Mouse (Mus musculus) lung, embryonic 16.5 days (tissue): Measurements from ENCODE around the gene Sox9. TPM values are rescaled to one million over a fixed set of nuclear protein-coding genes. Genes with fewer than 3 reads are reported as not detected.
A peak's percentile ranks its signal among the peaks of the same experiment; 100 is the strongest.

Experiments
- ATAC-seq: fragments of 200-750 bp; cut with Nextera tagmentation; 2 replicates; pipeline ENCODE4 v1.8.0; 2017; ENCODE audit warnings: low read depth, mild to moderate bottlenecking, moderate library complexity
- H3K27ac ChIP-seq: fragments of 300-500 bp; sonication (generic); 2 replicates; pipeline ENCODE4 v1.5.1; 2014; ENCODE audit warnings: mild to moderate bottlenecking, control low read depth, low read length
- H3K27me3 ChIP-seq: fragments of 300-500 bp; sonication (generic); 2 replicates; pipeline ENCODE4 v1.6.1; 2014; ENCODE audit warnings: low read depth, low read length, mixed read lengths; ENCODE audit not compliant: control insufficient read depth, insufficient read depth
- H3K36me3 ChIP-seq: fragments of 300-500 bp; sonication (generic); 2 replicates; pipeline ENCODE4 v1.6.1; 2014; ENCODE audit warnings: low read length; ENCODE audit not compliant: control insufficient read depth, insufficient read depth
- H3K4me1 ChIP-seq: fragments of 300-500 bp; sonication (generic); replicated peaks from 2 replicates; pipeline ENCODE4 v1.6.1; 2014; ENCODE audit warnings: low read length, mixed read lengths; ENCODE audit not compliant: control insufficient read depth, insufficient read depth
- H3K4me2 ChIP-seq: fragments of 300-500 bp; sonication (generic); 2 replicates; pipeline ENCODE4 v1.6.1; 2014; ENCODE audit warnings: low read depth, low read length, control low read depth
- H3K4me3 ChIP-seq: fragments of 300-500 bp; sonication (generic); 2 replicates; pipeline ENCODE4 v1.5.1; 2014; ENCODE audit warnings: mild to moderate bottlenecking, low read length, control low read depth
- H3K9ac ChIP-seq: fragments of 300-500 bp; sonication (generic); 2 replicates; pipeline ENCODE4 v1.6.1; 2014; ENCODE audit warnings: low read length, control low read depth
- H3K9me3 ChIP-seq: fragments of 300-500 bp; sonication (generic); 2 replicates; pipeline ENCODE4 v1.6.1; 2016; ENCODE audit warnings: low read length; ENCODE audit not compliant: control insufficient read depth
- WGBS: fragments of 180-500 bp; shearing (Covaris S2); extraction: QIAGEN DNeasy Blood & Tissue Kit; methylation state at CpG from one replicate; pipeline ENCODE4 v1.1.7; 2014; 5-methylcytosine and 5-hydroxymethylcytosine counted together
- polyA plus RNA-seq: library from polyadenylated mRNA; unstranded; fragments of >200 nt; fragmentation: Nextera tagmentation; extraction: Ambion mirVana; gene quantifications from 2 replicates; pipeline ENCODE4 v1.2.1, GENCODE M21; 2015

Sox9 gene
- polyA plus RNA-seq, result 48.5 and 59.5 TPM in 2 replicates

DNA sequence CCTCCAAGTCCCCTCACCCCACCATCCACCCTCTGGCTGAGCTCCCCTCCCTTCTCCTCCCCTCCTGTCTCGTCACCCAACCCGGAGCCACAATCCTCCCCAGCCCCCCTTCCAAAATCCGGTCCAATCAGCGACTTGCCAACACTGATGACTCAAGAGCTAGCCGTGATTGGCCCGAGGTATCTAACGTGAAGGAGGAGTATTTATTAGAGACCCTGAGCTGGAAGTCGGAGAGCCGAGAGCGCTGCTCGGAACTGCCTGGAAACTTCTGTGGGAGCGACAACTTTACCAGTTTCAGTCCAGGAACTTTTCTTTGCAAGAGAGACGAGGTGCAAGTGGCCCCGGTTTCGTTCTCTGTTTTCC lies at the start of gene Sox9:
TSS of gene Sox9 (plus strand) at position 231 of the 363 bp plus-strand sequence.
- WGBS, result under 1% methylated on average over 15 of the region's 15 CpGs

DNA sequence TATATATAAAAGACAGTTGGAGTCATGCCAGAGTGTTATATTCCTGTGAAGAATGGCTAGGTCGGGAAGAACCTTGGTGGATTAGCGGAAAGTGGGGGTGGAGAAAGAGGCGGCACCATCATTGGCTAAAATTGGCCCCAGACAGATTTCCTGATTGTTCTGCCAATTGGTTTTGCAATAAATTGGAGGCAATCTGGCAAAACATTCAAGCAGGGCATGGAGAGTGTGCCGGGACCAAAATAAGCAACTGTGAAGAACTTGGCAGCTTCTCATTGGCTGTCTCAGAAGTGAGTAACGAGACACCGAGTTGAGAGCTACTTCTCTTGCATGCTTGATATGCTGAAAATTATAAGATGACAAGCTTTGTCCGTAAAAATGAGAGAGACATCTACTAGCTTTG lies 49.6 kb upstream of the Sox9 start:
- Histone ChIP-seq H3K27me3 (no peaks in the 10 kb centered on the region), H3K36me3 (no peaks in the 10 kb centered on the region), H3K4me2 (no peak overlapping the region), H3K27ac (no peak overlapping the region), H3K9me3 (no peaks in the 10 kb centered on the region), H3K4me1 (peaks cover 13% of the 10 kb centered on the region; the same call in 1 of the 2 replicates), H3K4me3 (no peak overlapping the region), H3K9ac (no peak overlapping the region)
- ATAC-seq, result no peak; the same call in 1 of the 2 replicates
- WGBS, result 40% methylated on average over 7 of the region's 7 CpGs

More for the DNA sequence above, at the start of gene Sox9:
- ATAC-seq, result peak; percentile 88
- no peaks in the 10 kb centered on the region for H3K9me3 ChIP-seq
- peak within 1 kb of the TSS; percentile 87 for H3K4me2 ChIP-seq
- H3K27me3 ChIP-seq, result peaks cover 24% of the 10 kb centered on the region; the same call in 1 of the 2 replicates
- peaks cover 13% of the 10 kb centered on the region; the same call in 1 of the 2 replicates for H3K4me1 ChIP-seq
- peak within 1 kb of the TSS; percentile 96 for H3K27ac ChIP-seq
- peak within 1 kb of the TSS; percentile 88 for H3K9ac ChIP-seq
- H3K36me3 ChIP-seq, result no peaks in the 10 kb centered on the region
- H3K4me3 ChIP-seq, result peak within 1 kb of the TSS; percentile 79

DNA sequence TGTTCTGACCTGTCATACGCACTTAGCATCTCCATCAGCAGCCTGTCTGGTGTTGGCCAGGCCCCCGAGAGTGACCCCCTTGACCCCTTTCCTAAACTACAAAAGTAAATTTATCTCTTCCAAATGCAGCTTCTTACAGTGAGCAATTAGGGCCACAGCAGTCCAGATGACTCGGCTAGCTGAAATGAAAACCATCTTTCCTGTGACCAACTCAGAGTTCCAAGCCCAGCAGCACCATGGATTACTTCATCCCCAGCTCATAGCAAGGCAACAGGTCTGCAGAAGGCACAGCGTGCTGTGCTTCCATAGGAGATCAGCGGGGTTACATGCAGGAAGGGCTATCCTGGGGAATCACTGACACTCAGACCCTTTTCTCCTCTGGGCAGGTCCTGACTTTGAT lies 45.0 kb upstream of the Sox9 start:
- ATAC-seq, result no peak
- H3K4me2 ChIP-seq, result no peak overlapping the region
- H3K9ac ChIP-seq, result no peak overlapping the region
- H3K36me3 ChIP-seq, result no peaks in the 10 kb centered on the region
- H3K4me1 ChIP-seq, result peaks cover 4% of the 10 kb centered on the region; the same call in 1 of the 2 replicates
- H3K4me3 ChIP-seq, result no peak overlapping the region
- no peak overlapping the region for H3K27ac ChIP-seq
- H3K9me3 ChIP-seq, result no peaks in the 10 kb centered on the region
- 54% methylated on average over 5 of the region's 5 CpGs for WGBS
- H3K27me3 ChIP-seq, result no peaks in the 10 kb centered on the region

DNA sequence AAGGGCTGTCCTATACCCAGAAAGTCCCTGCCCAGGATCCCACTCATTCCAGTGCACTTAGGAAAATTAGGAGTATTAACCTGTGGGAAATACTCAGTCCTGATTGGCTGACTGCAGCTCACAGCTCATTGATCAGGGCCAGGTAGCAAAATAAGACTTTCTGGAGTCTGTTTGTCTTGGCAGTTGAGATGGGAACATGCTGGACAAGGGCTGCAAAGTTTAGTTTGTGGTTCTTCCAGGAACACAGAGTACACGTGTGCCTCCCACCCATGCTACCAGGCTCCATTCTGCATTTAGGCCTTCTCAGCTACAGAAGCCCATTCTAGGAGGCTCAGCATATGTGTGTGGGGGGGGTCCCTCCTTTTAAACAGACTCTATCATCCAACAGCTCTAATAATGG lies 42.3 kb upstream of the Sox9 start:
- Histone ChIP-seq H3K9me3 (no peaks in the 10 kb centered on the region), H3K27me3 (no peaks in the 10 kb centered on the region), H3K4me2 (no peak overlapping the region), H3K27ac (no peak overlapping the region), H3K36me3 (no peaks in the 10 kb centered on the region), H3K4me1 (no peaks in the 10 kb centered on the region), H3K4me3 (no peak overlapping the region), H3K9ac (no peak overlapping the region)
- WGBS, result 69% methylated on average over 1 of the region's 1 CpGs
- ATAC-seq, result no peak

DNA sequence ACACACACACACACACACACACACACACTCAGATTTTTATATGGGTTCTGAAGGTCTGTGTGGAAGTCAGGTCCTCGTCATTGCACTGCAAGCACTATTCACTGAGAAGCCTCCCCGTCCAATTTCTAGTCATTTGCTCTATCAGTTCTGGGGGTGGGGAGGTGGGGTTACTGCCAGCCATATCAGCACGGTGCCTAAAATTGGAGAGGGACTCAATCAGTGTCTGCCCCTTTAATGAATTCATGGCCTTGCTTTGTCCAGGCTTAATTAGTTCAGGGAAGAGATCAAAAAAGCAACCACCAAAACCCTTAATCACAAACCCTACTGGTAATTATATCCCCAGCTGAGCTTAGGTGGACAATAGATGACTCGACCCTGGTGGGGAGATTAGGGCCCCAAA lies 25.5 kb upstream of the Sox9 start:
- no peak overlapping the region for H3K4me2 ChIP-seq
- no peak for ATAC-seq
- H3K27ac ChIP-seq, result no peak overlapping the region
- no peaks in the 10 kb centered on the region for H3K36me3 ChIP-seq
- no peaks in the 10 kb centered on the region for H3K9me3 ChIP-seq
- no peak overlapping the region for H3K9ac ChIP-seq
- H3K27me3 ChIP-seq, result no peaks in the 10 kb centered on the region
- H3K4me3 ChIP-seq, result no peak overlapping the region
- 69% methylated on average over 4 of the region's 4 CpGs for WGBS
- H3K4me1 ChIP-seq, result no peaks in the 10 kb centered on the region

DNA sequence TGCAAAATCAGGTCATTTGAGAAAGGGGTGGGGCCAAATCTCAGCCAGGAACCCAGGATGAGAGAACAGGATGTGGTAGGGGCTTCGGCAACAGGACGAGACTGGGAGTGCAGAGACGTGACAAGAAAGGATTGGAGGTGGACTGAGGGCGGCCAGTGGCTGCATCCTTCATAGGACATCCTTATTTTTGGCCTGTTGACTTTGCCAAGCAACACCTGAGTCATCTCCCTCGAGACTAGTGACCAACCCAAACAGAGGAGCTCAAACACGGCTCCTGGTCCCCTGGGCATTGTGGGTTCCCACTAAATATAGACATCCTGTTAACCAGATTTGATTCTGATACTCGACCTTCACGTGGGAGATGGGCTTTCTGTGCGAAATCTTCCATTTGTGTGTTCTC lies 24.0 kb upstream of the Sox9 start:
- Histone ChIP-seq H3K9me3 (no peaks in the 10 kb centered on the region), H3K36me3 (no peaks in the 10 kb centered on the region), H3K4me2 (no peak overlapping the region), H3K9ac (no peak overlapping the region), H3K27me3 (no peaks in the 10 kb centered on the region), H3K27ac (no peak overlapping the region), H3K4me1 (no peaks in the 10 kb centered on the region), H3K4me3 (no peak overlapping the region)
- 63% methylated on average over 9 of the region's 9 CpGs for WGBS
- no peak for ATAC-seq

DNA sequence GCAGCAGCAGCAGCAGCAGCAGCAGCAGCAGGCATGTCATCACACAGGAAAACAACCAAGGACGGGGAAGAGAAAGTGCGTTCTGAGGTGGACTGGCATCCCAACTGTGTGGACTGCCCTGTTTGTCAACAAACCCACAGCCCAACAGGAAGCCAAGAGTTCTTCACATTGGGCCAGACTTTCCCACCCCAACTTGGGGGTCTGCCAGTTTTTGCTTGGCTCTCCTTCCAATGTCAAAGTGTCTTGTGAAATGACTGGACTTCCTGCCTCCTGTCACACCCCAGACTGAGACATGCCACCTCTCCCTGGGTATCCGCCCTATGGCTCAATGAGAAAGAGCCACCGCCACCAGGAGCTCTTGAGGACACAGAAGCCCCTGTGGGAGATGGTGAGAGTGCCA lies 15.1 kb upstream of the Sox9 start:
- Histone ChIP-seq H3K9me3 (no peaks in the 10 kb centered on the region), H3K27me3 (no peaks in the 10 kb centered on the region), H3K4me3 (no peak overlapping the region), H3K36me3 (no peaks in the 10 kb centered on the region), H3K27ac (no peak overlapping the region), H3K9ac (no peak overlapping the region), H3K4me2 (no peak overlapping the region), H3K4me1 (0 out of 2 replicates have a peak, but pooled peaks cover 2% of the 10 kb centered on the region)
- no peak for ATAC-seq
- 68% methylated on average over 4 of the region's 4 CpGs for WGBS

DNA sequence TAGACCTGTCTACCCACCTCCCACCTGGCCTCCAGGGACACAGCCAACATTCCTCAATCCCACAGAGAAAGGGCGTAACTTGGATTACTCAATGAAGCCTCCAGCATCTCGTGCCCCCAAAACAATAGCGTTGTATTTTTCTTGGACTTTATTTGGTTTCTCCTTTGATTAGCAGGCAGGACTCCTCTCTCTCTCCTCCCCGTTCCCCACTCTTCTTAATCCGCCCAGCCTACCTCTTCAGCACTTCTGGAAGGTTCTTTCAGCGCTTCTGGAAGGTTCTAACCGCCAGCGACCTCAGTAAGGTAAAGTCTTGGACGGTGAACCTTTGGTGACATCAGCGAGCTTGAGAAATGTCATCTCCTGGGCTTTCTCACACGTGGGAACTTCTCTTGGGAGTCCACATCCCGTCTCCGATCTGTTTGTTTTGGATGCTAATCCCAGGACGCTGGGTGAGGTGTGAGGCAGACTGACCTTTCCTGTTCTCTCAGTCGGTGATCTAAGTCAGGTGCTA lies 14.4 kb upstream of the Sox9 start:
- no peaks in the 10 kb centered on the region for H3K36me3 ChIP-seq
- WGBS, result 70% methylated on average over 15 of the region's 15 CpGs
- no peak overlapping the region for H3K4me3 ChIP-seq
- H3K27me3 ChIP-seq, result no peaks in the 10 kb centered on the region
- no peak overlapping the region for H3K27ac ChIP-seq
- no peak overlapping the region for H3K4me2 ChIP-seq
- H3K4me1 ChIP-seq, result 0 out of 2 replicates have a peak, but pooled peaks cover 2% of the 10 kb centered on the region
- H3K9me3 ChIP-seq, result no peaks in the 10 kb centered on the region
- ATAC-seq, result no peak
- H3K9ac ChIP-seq, result no peak overlapping the region

DNA sequence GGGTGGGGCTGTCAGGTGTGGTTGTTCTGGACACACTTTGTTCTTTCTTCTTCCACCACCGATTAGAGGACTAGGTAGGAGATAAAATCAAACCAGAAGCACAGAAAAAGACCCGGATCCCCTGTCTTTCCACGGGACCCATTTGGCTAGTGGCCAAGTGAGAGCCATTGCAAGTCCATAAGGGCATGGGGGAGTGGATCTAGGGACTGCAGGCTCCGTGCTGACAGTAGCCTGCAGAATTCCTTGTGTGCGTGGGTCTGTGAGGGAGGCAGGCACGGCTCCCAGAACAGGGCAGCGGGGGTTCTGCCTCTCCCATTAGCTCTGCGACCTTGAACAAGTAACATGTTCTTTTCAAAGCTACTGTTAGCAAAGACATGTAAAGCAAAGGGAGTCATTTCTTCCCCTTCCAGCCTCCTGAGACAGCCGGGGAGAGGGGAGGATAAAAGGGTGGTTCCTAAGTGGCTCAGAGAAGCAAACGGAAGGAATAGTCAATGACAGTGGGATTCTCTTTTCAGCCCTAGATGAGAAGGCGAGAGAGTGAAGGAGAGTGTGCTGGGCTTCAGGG lies 9.2 kb upstream of the Sox9 start:
- WGBS, result 32% methylated on average over 11 of the region's 11 CpGs
- 0 out of 2 replicates have a peak, but pooled peaks cover 2% of the 10 kb centered on the region for H3K4me1 ChIP-seq
- no peak for ATAC-seq
- no peak overlapping the region for H3K4me2 ChIP-seq
- peaks cover 3% of the 10 kb centered on the region; the same call in 1 of the 2 replicates for H3K27me3 ChIP-seq
- H3K9me3 ChIP-seq, result no peaks in the 10 kb centered on the region
- no peaks in the 10 kb centered on the region for H3K36me3 ChIP-seq
- no peak overlapping the region for H3K9ac ChIP-seq
- H3K27ac ChIP-seq, result no peak overlapping the region
- no peak overlapping the region for H3K4me3 ChIP-seq
